Mouse (Mus musculus) limb, embryonic 13.5 days (tissue): ENCODE data around the gene Gria4. TPM values are rescaled to one million over a fixed set of nuclear protein-coding genes. Genes with fewer than 3 reads are reported as not detected.

ENCODE experiments used
- ATAC-seq: fragments of 200-750 bp; cut with Nextera tagmentation; 2 replicates; pipeline ENCODE4 v1.8.0; 2017; ENCODE audit warnings: low read depth, moderate number of reproducible peaks, moderate TSS enrichment; ENCODE audit not compliant: low FRiP score
- H3K27ac ChIP-seq: fragments of 300-500 bp; sonication (generic); 2 replicates; pipeline ENCODE4 v1.5.1; 2015; ENCODE audit warnings: inconsistent platforms, mild to moderate bottlenecking, moderate library complexity
- H3K27me3 ChIP-seq: fragments of 300-500 bp; sonication (generic); 2 replicates; pipeline ENCODE4 v1.6.1; 2015; ENCODE audit warnings: mild to moderate bottlenecking, inconsistent platforms
- H3K36me3 ChIP-seq: fragments of 300-500 bp; sonication (generic); 2 replicates; pipeline ENCODE4 v1.6.1; 2015; ENCODE audit warnings: inconsistent platforms, mild to moderate bottlenecking, moderate library complexity
- H3K4me1 ChIP-seq: fragments of 300-500 bp; sonication (generic); 2 replicates; pipeline ENCODE4 v1.6.1; 2015; ENCODE audit warnings: inconsistent platforms
- H3K4me2 ChIP-seq: fragments of 300-500 bp; sonication (generic); replicated peaks from 2 replicates; pipeline ENCODE4 v1.6.1; 2015; ENCODE audit warnings: inconsistent platforms, mild to moderate bottlenecking, moderate library complexity
- H3K4me3 ChIP-seq: fragments of 300-500 bp; sonication (generic); 2 replicates; pipeline ENCODE4 v1.5.1; 2015; ENCODE audit warnings: moderate library complexity, mild to moderate bottlenecking, inconsistent platforms
- H3K9ac ChIP-seq: fragments of 300-500 bp; sonication (generic); 2 replicates; pipeline ENCODE4 v1.6.1; 2015; ENCODE audit warnings: mild to moderate bottlenecking, inconsistent platforms
- H3K9me3 ChIP-seq: fragments of 300-500 bp; sonication (generic); 2 replicates; pipeline ENCODE4 v1.6.1; 2016; ENCODE audit warnings: inconsistent platforms
- WGBS: fragments of 180-500 bp; shearing (Covaris S2); methylation state at CpG from one replicate; pipeline ENCODE4 v1.1.7; 2015; 5-methylcytosine and 5-hydroxymethylcytosine counted together
- polyA plus RNA-seq: library from polyadenylated mRNA; unstranded; fragments of >200 nt; fragmentation: Nextera tagmentation; extraction: Ambion mirVana; gene quantifications from 2 replicates; pipeline ENCODE4 v1.2.1, GENCODE M21; 2015

Gria4 gene
- polyA plus RNA-seq, 1 experiment from 2014 or later = 1.8 TPM

- no peaks in the 10 kb centered on the region for H3K27me3 ChIP-seq
- no peak overlapping the region for H3K4me3 ChIP-seq
- no peak for ATAC-seq
- WGBS = 74% methylated on average over 2 of the region's 2 CpGs
- no peak overlapping the region for H3K4me2 ChIP-seq
- no peaks in the 10 kb centered on the region for H3K9me3 ChIP-seq
- H3K4me1 ChIP-seq = no peaks in the 10 kb centered on the region
- no peak overlapping the region for H3K27ac ChIP-seq
- H3K9ac ChIP-seq = no peak overlapping the region
- H3K36me3 ChIP-seq = no peaks in the 10 kb centered on the region
These were observed 130.3 kb downstream of the Gria4 start for GRCm38 (mm10) chr9:4665691-4666090.

GRCm38 (mm10) chr9:4662421-4662820 is 133.6 kb downstream of the Gria4 start:
- H3K4me3 ChIP-seq = no peak overlapping the region
- H3K9me3 ChIP-seq = no peaks in the 10 kb centered on the region
- no peak for ATAC-seq
- no peak overlapping the region for H3K9ac ChIP-seq
- no peaks in the 10 kb centered on the region for H3K36me3 ChIP-seq
- WGBS = 71% methylated on average over 1 of the region's 1 CpGs
- no peaks in the 10 kb centered on the region for H3K4me1 ChIP-seq
- H3K4me2 ChIP-seq = no peak overlapping the region
- no peaks in the 10 kb centered on the region for H3K27me3 ChIP-seq
- H3K27ac ChIP-seq = no peak overlapping the region

- Histone ChIP-seq H3K9ac (no peak overlapping the region), H3K4me1 (no peaks in the 10 kb centered on the region)
These were observed 137.1 kb downstream of the Gria4 start for GRCm38 (mm10) chr9:4658951-4659350.

GRCm38 (mm10) chr9:4654333-4654732 is 141.7 kb downstream of the Gria4 start:
- no peak overlapping the region for H3K4me2 ChIP-seq
- H3K36me3 ChIP-seq = no peaks in the 10 kb centered on the region
- WGBS = 82% methylated on average over 1 of the region's 1 CpGs
- no peak overlapping the region for H3K27ac ChIP-seq
- no peaks in the 10 kb centered on the region for H3K27me3 ChIP-seq
- no peaks in the 10 kb centered on the region for H3K9me3 ChIP-seq
- no peak for ATAC-seq
- no peaks in the 10 kb centered on the region for H3K4me1 ChIP-seq
- no peak overlapping the region for H3K9ac ChIP-seq
- H3K4me3 ChIP-seq = no peak overlapping the region

More at GRCm38 (mm10) chr9:4658951-4659350, 137.1 kb downstream of the Gria4 start:
- no peaks in the 10 kb centered on the region for H3K27me3 ChIP-seq
- ATAC-seq = no peak
- no peak overlapping the region for H3K4me2 ChIP-seq
- H3K9me3 ChIP-seq = no peaks in the 10 kb centered on the region
- H3K27ac ChIP-seq = no peak overlapping the region
- H3K36me3 ChIP-seq = no peaks in the 10 kb centered on the region
- no peak overlapping the region for H3K4me3 ChIP-seq

GRCm38 (mm10) chr9:4639192-4639900 is 156.7 kb downstream of the Gria4 start:
- H3K27ac ChIP-seq = no peak overlapping the region
- H3K4me1 ChIP-seq = no peaks in the 10 kb centered on the region
- no peak overlapping the region for H3K4me2 ChIP-seq
- no peaks in the 10 kb centered on the region for H3K36me3 ChIP-seq
- no peaks in the 10 kb centered on the region for H3K27me3 ChIP-seq
- no peaks in the 10 kb centered on the region for H3K9me3 ChIP-seq
- no peak overlapping the region for H3K4me3 ChIP-seq
- WGBS = 54% methylated on average over 2 of the region's 2 CpGs
- H3K9ac ChIP-seq = no peak overlapping the region
- ATAC-seq = no peak

- Histone ChIP-seq H3K27me3 (no peaks in the 10 kb centered on the region), H3K27ac (no peak overlapping the region), H3K9ac (no peak overlapping the region), H3K4me2 (no peak overlapping the region), H3K9me3 (no peaks in the 10 kb centered on the region), H3K36me3 (no peaks in the 10 kb centered on the region), H3K4me3 (no peak overlapping the region), H3K4me1 (no peaks in the 10 kb centered on the region)
- WGBS = 82% methylated on average over 4 of the region's 4 CpGs
- no peak for ATAC-seq
These were observed 164.1 kb downstream of the Gria4 start for GRCm38 (mm10) chr9:4631910-4632309.

GRCm38 (mm10) chr9:4615286-4615685 is 180.7 kb downstream of the Gria4 start:
- H3K27ac ChIP-seq = no peak overlapping the region
- no peaks in the 10 kb centered on the region for H3K4me1 ChIP-seq
- no peak overlapping the region for H3K4me3 ChIP-seq
- no peaks in the 10 kb centered on the region for H3K9me3 ChIP-seq
- H3K27me3 ChIP-seq = no peaks in the 10 kb centered on the region
- no peak overlapping the region for H3K9ac ChIP-seq
- H3K36me3 ChIP-seq = no peaks in the 10 kb centered on the region
- ATAC-seq = no peak
- no peak overlapping the region for H3K4me2 ChIP-seq

GRCm38 (mm10) chr9:4605354-4605753 is 190.7 kb downstream of the Gria4 start:
- Histone ChIP-seq H3K27ac (no peak overlapping the region), H3K4me3 (no peak overlapping the region), H3K27me3 (no peaks in the 10 kb centered on the region), H3K4me2 (no peak overlapping the region), H3K9ac (no peak overlapping the region), H3K9me3 (no peaks in the 10 kb centered on the region), H3K36me3 (no peaks in the 10 kb centered on the region), H3K4me1 (no peaks in the 10 kb centered on the region)
- ATAC-seq = no peak
- 70% methylated on average over 3 of the region's 3 CpGs for WGBS

GRCm38 (mm10) chr9:4604236-4604635 is 191.8 kb downstream of the Gria4 start:
- no peak for ATAC-seq
- no peaks in the 10 kb centered on the region for H3K4me1 ChIP-seq

GRCm38 (mm10) chr9:4601788-4602187 is 194.2 kb downstream of the Gria4 start:
- 83% methylated on average over 2 of the region's 2 CpGs for WGBS
- Histone ChIP-seq H3K27me3 (no peaks in the 10 kb centered on the region), H3K27ac (no peak overlapping the region), H3K9ac (no peak overlapping the region), H3K36me3 (no peaks in the 10 kb centered on the region), H3K4me2 (no peak overlapping the region), H3K9me3 (no peaks in the 10 kb centered on the region), H3K4me3 (no peak overlapping the region), H3K4me1 (no peaks in the 10 kb centered on the region)
- no peak for ATAC-seq

More at GRCm38 (mm10) chr9:4604236-4604635, 191.8 kb downstream of the Gria4 start:
- H3K9ac ChIP-seq = no peak overlapping the region
- H3K27ac ChIP-seq = no peak overlapping the region
- H3K36me3 ChIP-seq = no peaks in the 10 kb centered on the region
- H3K4me2 ChIP-seq = no peak overlapping the region
- H3K4me3 ChIP-seq = no peak overlapping the region
- H3K27me3 ChIP-seq = no peaks in the 10 kb centered on the region
- no peaks in the 10 kb centered on the region for H3K9me3 ChIP-seq

GRCm38 (mm10) chr9:4573596-4573995 is 222.4 kb downstream of the Gria4 start:
- Histone ChIP-seq H3K27ac (no peak overlapping the region), H3K36me3 (no peaks in the 10 kb centered on the region), H3K4me1 (no peaks in the 10 kb centered on the region), H3K9me3 (no peaks in the 10 kb centered on the region), H3K4me3 (no peak overlapping the region), H3K4me2 (no peak overlapping the region), H3K27me3 (no peaks in the 10 kb centered on the region), H3K9ac (no peak overlapping the region)
- 80% methylated on average over 5 of the region's 5 CpGs for WGBS
- ATAC-seq = no peak

- 58% methylated on average over 4 of the region's 4 CpGs for WGBS
- Histone ChIP-seq H3K4me3 (no peak overlapping the region), H3K27ac (no peak overlapping the region), H3K4me1 (no peaks in the 10 kb centered on the region), H3K9ac (no peak overlapping the region), H3K36me3 (no peaks in the 10 kb centered on the region), H3K9me3 (no peaks in the 10 kb centered on the region), H3K27me3 (no peaks in the 10 kb centered on the region), H3K4me2 (no peak overlapping the region)
- ATAC-seq = no peak
These were observed 240.5 kb downstream of the Gria4 start for GRCm38 (mm10) chr9:4555415-4555959.

- Histone ChIP-seq H3K27me3 (no peaks in the 10 kb centered on the region), H3K27ac (no peak overlapping the region), H3K4me2 (no peak overlapping the region), H3K9me3 (no peaks in the 10 kb centered on the region), H3K9ac (no peak overlapping the region), H3K4me1 (no peaks in the 10 kb centered on the region), H3K36me3 (no peaks in the 10 kb centered on the region), H3K4me3 (no peak overlapping the region)
- WGBS = 89% methylated on average over 1 of the region's 1 CpGs
- ATAC-seq = no peak
These were observed 256.8 kb downstream of the Gria4 start for GRCm38 (mm10) chr9:4539218-4539617.
